Mouse (Mus musculus) intestine, embryonic 16.5 days (tissue): ENCODE results near the gene Xpnpep1. TPM values are rescaled to one million over a fixed set of nuclear protein-coding genes. Genes with fewer than 3 reads are reported as not detected.
A peak's percentile ranks its signal among the peaks of the same experiment; 100 is the strongest.

Experiments used
- ATAC-seq: fragments of 200-750 bp; cut with Nextera tagmentation; 2 replicates; pipeline ENCODE4 v1.8.0; 2017; ENCODE audit warnings: moderate TSS enrichment, moderate library complexity
- H3K27ac ChIP-seq: fragments of 300-500 bp; sonication (generic); 2 replicates; pipeline ENCODE4 v1.5.1; 2014; ENCODE audit warnings: mild to moderate bottlenecking, low read length
- H3K27me3 ChIP-seq: fragments of 300-500 bp; sonication (generic); replicated peaks from 2 replicates; pipeline ENCODE4 v1.6.1; 2014; ENCODE audit warnings: low read length, control low read depth, mixed read lengths; ENCODE audit not compliant: control insufficient read depth, insufficient read depth
- H3K36me3 ChIP-seq: fragments of 300-500 bp; sonication (generic); 2 replicates; pipeline ENCODE4 v1.6.1; 2014; ENCODE audit warnings: low read length, control low read depth; ENCODE audit not compliant: control insufficient read depth, insufficient read depth
- H3K4me1 ChIP-seq: fragments of 300-500 bp; sonication (generic); 2 replicates; pipeline ENCODE4 v1.6.1; 2014; ENCODE audit warnings: low read length, control low read depth, mixed read lengths; ENCODE audit not compliant: control insufficient read depth, insufficient read depth
- H3K4me2 ChIP-seq: fragments of 300-500 bp; sonication (generic); 2 replicates; pipeline ENCODE4 v1.6.1; 2014; ENCODE audit warnings: low read depth, low read length, control low read depth
- H3K4me3 ChIP-seq: fragments of 300-500 bp; sonication (generic); 2 replicates; pipeline ENCODE4 v1.5.1; 2014; ENCODE audit warnings: mild to moderate bottlenecking, low read length
- H3K9ac ChIP-seq: fragments of 300-500 bp; sonication (generic); 2 replicates; pipeline ENCODE4 v1.6.1; 2014; ENCODE audit warnings: low read depth, low read length
- H3K9me3 ChIP-seq: fragments of 300-500 bp; sonication (generic); 2 replicates; pipeline ENCODE4 v1.6.1; 2016; ENCODE audit warnings: low read length, control low read depth; ENCODE audit not compliant: control insufficient read depth
- WGBS: fragments of 180-500 bp; shearing (Covaris S2); extraction: QIAGEN DNeasy Blood & Tissue Kit; methylation state at CpG from one replicate; pipeline ENCODE4 v1.1.7; 2014; 5-methylcytosine and 5-hydroxymethylcytosine counted together
- polyA plus RNA-seq: library from polyadenylated mRNA; unstranded; fragments of >200 nt; fragmentation: Nextera tagmentation; extraction: Ambion mirVana; gene quantifications from 2 replicates; pipeline ENCODE4 v1.2.1, GENCODE M21; 2015

Xpnpep1 gene
- polyA plus RNA-seq, 1 experiment from 2014 or later: 231 TPM

- H3K9me3 ChIP-seq: no peaks in the 10 kb centered on the region
- H3K4me3 ChIP-seq: no peak overlapping the region
- H3K27me3 ChIP-seq: no peaks in the 10 kb centered on the region
- no peak overlapping the region for H3K9ac ChIP-seq
- no peak for ATAC-seq
- peaks cover 7% of the 10 kb centered on the region; the same call in 1 of the 2 replicates for H3K36me3 ChIP-seq
- H3K4me2 ChIP-seq: no peak overlapping the region
- H3K27ac ChIP-seq: peak overlapping the region; percentile 87
- WGBS: 53% methylated on average over 10 of the region's 10 CpGs
- H3K4me1 ChIP-seq: peaks cover 34% of the 10 kb centered on the region
These were observed 16.8 kb downstream of the Xpnpep1 start for GRCm38 (mm10) chr19:53023189-53023588.

- no peaks in the 10 kb centered on the region for H3K27me3 ChIP-seq
- WGBS: 40% methylated on average over 8 of the region's 8 CpGs
- no peaks in the 10 kb centered on the region for H3K9me3 ChIP-seq
- H3K36me3 ChIP-seq: peaks cover 9% of the 10 kb centered on the region; the same call in 1 of the 2 replicates
- H3K4me3 ChIP-seq: no peak overlapping the region
- peak overlapping the region; percentile 87 for H3K27ac ChIP-seq
- peak overlapping the region; percentile 27 for H3K9ac ChIP-seq
- 0 out of 2 replicates have a peak overlapping the region, but pooled peaks have one; percentile 1 for H3K4me2 ChIP-seq
- H3K4me1 ChIP-seq: peaks cover 35% of the 10 kb centered on the region
- ATAC-seq: peak; percentile 90
These were observed 17.9 kb downstream of the Xpnpep1 start for GRCm38 (mm10) chr19:53022037-53022614.

- Histone ChIP-seq H3K4me2 (no peak overlapping the region), H3K27me3 (no peaks in the 10 kb centered on the region), H3K9ac (peak overlapping the region; percentile 15; the same call in 1 of the 2 replicates), H3K4me1 (peaks cover 35% of the 10 kb centered on the region), H3K36me3 (peaks cover 9% of the 10 kb centered on the region; the same call in 1 of the 2 replicates), H3K4me3 (no peak overlapping the region), H3K27ac (peak overlapping the region; percentile 87), H3K9me3 (no peaks in the 10 kb centered on the region)
- WGBS: 65% methylated on average over 10 of the region's 10 CpGs
- ATAC-seq: peak; percentile 49
These were observed 18.5 kb downstream of the Xpnpep1 start for GRCm38 (mm10) chr19:53021537-53021936.

- peaks cover 5% of the 10 kb centered on the region; the same call in 1 of the 2 replicates for H3K36me3 ChIP-seq
- 66% methylated on average over 13 of the region's 13 CpGs for WGBS
- no peak overlapping the region for H3K27ac ChIP-seq
- H3K4me3 ChIP-seq: no peak overlapping the region
- H3K4me2 ChIP-seq: no peak overlapping the region
- H3K27me3 ChIP-seq: no peaks in the 10 kb centered on the region
- no peak for ATAC-seq
- no peaks in the 10 kb centered on the region for H3K9me3 ChIP-seq
- no peak overlapping the region for H3K9ac ChIP-seq
- H3K4me1 ChIP-seq: peaks cover 35% of the 10 kb centered on the region
These were observed 20.1 kb downstream of the Xpnpep1 start for GRCm38 (mm10) chr19:53019716-53020463.

- H3K27ac ChIP-seq: no peak overlapping the region
- H3K27me3 ChIP-seq: no peaks in the 10 kb centered on the region
- peak overlapping the region; percentile 23; the same call in 1 of the 2 replicates for H3K9ac ChIP-seq
- 0 out of 2 replicates have a peak, but pooled peaks cover 2% of the 10 kb centered on the region for H3K36me3 ChIP-seq
- no peak for ATAC-seq
- no peak overlapping the region for H3K4me2 ChIP-seq
- H3K4me1 ChIP-seq: peaks cover 20% of the 10 kb centered on the region
- H3K9me3 ChIP-seq: no peaks in the 10 kb centered on the region
- 81% methylated on average over 9 of the region's 9 CpGs for WGBS
- H3K4me3 ChIP-seq: no peak overlapping the region
These were observed 22.1 kb downstream of the Xpnpep1 start for GRCm38 (mm10) chr19:53017954-53018353.

GRCm38 (mm10) chr19:53017248-53017647 lies 22.8 kb downstream of the Xpnpep1 start:
- H3K4me1 ChIP-seq: peaks cover 13% of the 10 kb centered on the region
- 0 out of 2 replicates have a peak, but pooled peaks cover 2% of the 10 kb centered on the region for H3K36me3 ChIP-seq
- H3K27ac ChIP-seq: no peak overlapping the region
- no peak overlapping the region for H3K4me3 ChIP-seq
- H3K4me2 ChIP-seq: no peak overlapping the region
- 83% methylated on average over 11 of the region's 11 CpGs for WGBS
- ATAC-seq: no peak
- no peak overlapping the region for H3K9ac ChIP-seq
- H3K9me3 ChIP-seq: no peaks in the 10 kb centered on the region
- no peaks in the 10 kb centered on the region for H3K27me3 ChIP-seq

- no peak overlapping the region for H3K4me2 ChIP-seq
These were observed 24.9 kb downstream of the Xpnpep1 start for GRCm38 (mm10) chr19:53014910-53015710.

GRCm38 (mm10) chr19:53013744-53014143 lies 26.3 kb downstream of the Xpnpep1 start:
- Histone ChIP-seq H3K9ac (no peak overlapping the region), H3K4me3 (no peak overlapping the region), H3K36me3 (0 out of 2 replicates have a peak, but pooled peaks cover 2% of the 10 kb centered on the region), H3K27ac (no peak overlapping the region), H3K4me1 (peaks cover 26% of the 10 kb centered on the region), H3K4me2 (no peak overlapping the region), H3K27me3 (no peaks in the 10 kb centered on the region), H3K9me3 (no peaks in the 10 kb centered on the region)
- ATAC-seq: no peak
- 93% methylated on average over 3 of the region's 3 CpGs for WGBS

More at GRCm38 (mm10) chr19:53014910-53015710, 24.9 kb downstream of the Xpnpep1 start:
- Histone ChIP-seq H3K36me3 (0 out of 2 replicates have a peak, but pooled peaks cover 2% of the 10 kb centered on the region), H3K9ac (no peak overlapping the region), H3K4me3 (no peak overlapping the region), H3K27me3 (no peaks in the 10 kb centered on the region), H3K27ac (no peak overlapping the region), H3K4me1 (peaks cover 24% of the 10 kb centered on the region), H3K9me3 (no peaks in the 10 kb centered on the region)
- WGBS: 68% methylated on average over 21 of the region's 21 CpGs
- ATAC-seq: no peak

- Histone ChIP-seq H3K27ac (no peak overlapping the region), H3K36me3 (0 out of 2 replicates have a peak, but pooled peaks cover 2% of the 10 kb centered on the region), H3K9me3 (no peaks in the 10 kb centered on the region), H3K4me1 (peaks cover 30% of the 10 kb centered on the region), H3K4me3 (no peak overlapping the region), H3K9ac (no peak overlapping the region), H3K27me3 (no peaks in the 10 kb centered on the region), H3K4me2 (no peak overlapping the region)
- ATAC-seq: no peak
- 93% methylated on average over 7 of the region's 7 CpGs for WGBS
These were observed 26.7 kb downstream of the Xpnpep1 start for GRCm38 (mm10) chr19:53013341-53013740.
